10 mouse cellular contexts compared by ENCODE assay signal in the genomic region with DNA sequence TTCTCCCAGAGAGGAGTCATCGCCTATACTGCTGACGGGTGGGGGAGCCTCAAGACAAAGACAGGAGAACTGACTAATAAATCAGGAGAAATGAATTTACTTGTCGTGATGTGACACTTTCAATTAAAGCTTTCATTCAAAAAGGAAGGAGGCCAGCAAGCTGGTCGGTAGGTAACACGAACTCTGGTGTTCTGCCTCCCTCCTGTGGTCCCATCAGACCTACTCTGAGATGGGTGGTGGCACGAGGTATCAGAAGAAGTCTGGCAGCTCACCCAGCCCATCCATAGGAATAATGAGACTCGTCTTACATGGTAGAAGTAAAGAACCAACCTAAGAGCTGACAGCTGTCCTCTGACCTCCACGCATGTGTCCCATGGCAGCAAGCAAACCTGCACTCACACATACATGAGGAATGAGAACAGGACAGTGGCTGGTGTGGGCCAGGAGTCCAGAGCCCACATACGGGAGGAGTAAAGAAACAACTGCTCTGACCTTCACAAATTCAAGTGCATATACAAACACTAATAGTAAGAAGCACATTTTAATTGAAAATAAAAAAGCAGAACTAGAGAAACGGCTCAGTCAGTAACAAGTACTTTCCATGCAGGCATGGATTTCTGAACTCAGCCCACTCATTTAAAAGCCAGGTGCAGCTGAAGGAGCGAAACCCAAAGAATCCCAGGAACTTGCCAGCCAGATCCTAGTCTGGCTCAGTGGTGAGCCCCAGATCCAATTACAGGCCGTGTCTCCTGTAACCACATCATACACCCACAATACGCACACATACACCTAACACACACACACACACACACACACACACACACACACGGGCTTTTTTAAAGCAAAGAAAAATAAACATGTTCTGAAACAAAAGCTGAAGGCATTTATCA. TPM values are rescaled to one million over a fixed set of nuclear protein-coding genes. Genes with fewer than 3 reads are reported as not detected.
A peak's percentile ranks its signal among the peaks of the same experiment; 100 is the strongest.
DNase-seq lines count a peak whose midpoint lies in the region; ATAC-seq and TF ChIP-seq lines count a peak whose summit lies in the region.
"Had no signal": no experiment of that assay in that cellular context is flagged by ENCODE, and none has a peak within 500 bp of the region (broad histone marks: within the 10 kb centered on the region; RNA-seq: fewer than 3 reads in every experiment).

No protein-coding gene starts in this region.

- no peaks in the 10 kb centered on the region for H3K27me3 ChIP-seq in intestine, postnatal 0 days (replicated peaks; ENCODE audit: control insufficient read depth, insufficient read depth, low read length)
- no peaks in the 10 kb centered on the region for H3K27me3 ChIP-seq in intestine, embryonic 16.5 days (replicated peaks; ENCODE audit: control insufficient read depth, insufficient read depth, low read length)
- H3K27me3 ChIP-seq in E14TG2a.4 (ENCODE audit: insufficient read depth, low read length): no peaks in the 10 kb centered on the region
- H3K27me3 ChIP-seq: liver, embryonic 13.5 days; midbrain, embryonic 12.5 days had no signal

- no peaks in the 10 kb centered on the region for H3K36me3 ChIP-seq in intestine, postnatal 0 days (ENCODE audit: control insufficient read depth, insufficient read depth)
- no peaks in the 10 kb centered on the region for H3K36me3 ChIP-seq in intestine, embryonic 16.5 days (ENCODE audit: control insufficient read depth, insufficient read depth, low read length)
- 0 out of 2 replicates have a peak, but pooled peaks cover 2% of the 10 kb centered on the region for H3K36me3 ChIP-seq in E14TG2a.4 (ENCODE audit: insufficient read depth, low read length)
- H3K36me3 ChIP-seq: liver, embryonic 13.5 days; midbrain, embryonic 12.5 days had no signal

- no peak overlapping the region for H3K4me3 ChIP-seq in intestine, postnatal 0 days (ENCODE audit: low read depth, low read length)
- no peak overlapping the region for H3K4me3 ChIP-seq in intestine, embryonic 16.5 days (ENCODE audit: low read length)
- 0 out of 2 replicates have a peak overlapping the region, but pooled peaks have one; percentile 32 for H3K4me3 ChIP-seq in E14TG2a.4 (replicated peaks; ENCODE audit: low read length)
- H3K4me3 ChIP-seq: liver, embryonic 13.5 days; midbrain, embryonic 12.5 days had no signal

- TF ChIP-seq CTCF in intestine, postnatal 0 days (IDR thresholded peaks at IDR 0.05; ENCODE audit: low read depth): peak; percentile 19; the same call in 1 of the 2 replicates
- no peak for TF ChIP-seq CTCF in E14TG2a.4 (conservative IDR thresholded peaks at IDR 0.05; ENCODE audit: low read length)

- no peaks in the 10 kb centered on the region for H3K9me3 ChIP-seq in intestine, postnatal 0 days (ENCODE audit: control insufficient read depth)
- no peaks in the 10 kb centered on the region for H3K9me3 ChIP-seq in intestine, embryonic 16.5 days (ENCODE audit: control insufficient read depth, low read length)
- H3K9me3 ChIP-seq in E14TG2a.4 (ENCODE audit: low read length): no peaks in the 10 kb centered on the region
- H3K9me3 ChIP-seq: liver, embryonic 13.5 days; midbrain, embryonic 12.5 days had no signal

- WGBS in intestine, postnatal 0 days: 58% methylated on average over 14 of the region's 14 CpGs
- WGBS in intestine, embryonic 16.5 days: 63% methylated on average over 14 of the region's 14 CpGs

- H3K4me1 ChIP-seq in intestine, postnatal 0 days (replicated peaks; ENCODE audit: control insufficient read depth, insufficient read depth, low read length): peaks cover 13% of the 10 kb centered on the region
- peaks cover 26% of the 10 kb centered on the region for H3K4me1 ChIP-seq in intestine, embryonic 16.5 days (ENCODE audit: control insufficient read depth, insufficient read depth, low read length)
- H3K4me1 ChIP-seq in E14TG2a.4 (replicated peaks; ENCODE audit: low read depth, low read length): peaks cover 96% of the 10 kb centered on the region

- H3K9ac ChIP-seq in intestine, postnatal 0 days (ENCODE audit: low read depth, low read length): no peak overlapping the region
- no peak overlapping the region for H3K9ac ChIP-seq in intestine, embryonic 16.5 days (ENCODE audit: low read depth, low read length)
- H3K9ac ChIP-seq: liver, embryonic 13.5 days; midbrain, embryonic 12.5 days had no signal

- DNase-seq in A20 (ENCODE audit: low read depth, low spot score): peak; percentile 50
- peak; percentile 17 for DNase-seq in forelimb bud, embryonic 11.5 days (ENCODE audit: low read depth, low spot score)
- no peak for DNase-seq in testis, postnatal 14 days (ENCODE audit: low spot score)
- no peak for DNase-seq in cerebellum, postnatal 36 days
- DNase-seq: cerebellum, adult 11 months; liver, embryonic 13.5 days had no signal

- ATAC-seq in intestine, postnatal 0 days: no peak
- no peak for ATAC-seq in intestine, embryonic 16.5 days

- H3K4me2 ChIP-seq in intestine, postnatal 0 days (replicated peaks; ENCODE audit: low read depth): no peak overlapping the region
- no peak overlapping the region for H3K4me2 ChIP-seq in intestine, embryonic 16.5 days (ENCODE audit: low read depth, low read length)
- H3K4me2 ChIP-seq: liver, embryonic 13.5 days; midbrain, embryonic 12.5 days had no signal

- H3K27ac ChIP-seq in intestine, postnatal 0 days (ENCODE audit: low read depth, low read length): no peak overlapping the region; the same call in 1 of the 2 replicates
- no peak overlapping the region for H3K27ac ChIP-seq in intestine, embryonic 16.5 days (ENCODE audit: low read length)
- H3K27ac ChIP-seq: liver, embryonic 13.5 days; midbrain, embryonic 12.5 days had no signal

RNA-seq across cellular contexts. Expression of a gene that starts 37.8 kb away (rescaled TPM):
- polyA plus RNA-seq in intestine, postnatal 0 days (2015; fragmentation: Nextera tagmentation; extraction: Ambion mirVana): 41.2 and 47.9 TPM in 2 replicates
- 19.2 and 19.5 TPM in 2 replicates for polyA plus RNA-seq in intestine, embryonic 16.5 days (2015; fragmentation: Nextera tagmentation; extraction: Ambion mirVana)

RNA-seq across cellular contexts. Expression of a gene that starts 58.5 kb away (rescaled TPM):
- 44.7 and 46.1 TPM in 2 replicates for polyA plus RNA-seq in intestine, postnatal 0 days (2015; fragmentation: Nextera tagmentation; extraction: Ambion mirVana)
- 54.4 and 55.6 TPM in 2 replicates for polyA plus RNA-seq in intestine, embryonic 16.5 days (2015; fragmentation: Nextera tagmentation; extraction: Ambion mirVana)

Comparison
In these comparisons a context has a peak if more than half of its experiments do, and no peak if none do; other contexts are left out.
1. DNase-seq: peak in A20 (single experiment) and forelimb bud, embryonic 11.5 days (single experiment); none in testis, postnatal 14 days (single experiment) and cerebellum, postnatal 36 days (0 of 2).